Mouse (Mus musculus) spleen, adult 2 months (tissue): ENCODE results near the gene Gm10160.

Experiments
- CTCF ChIP-seq: fragments of 200-500 bp; IDR thresholded peaks from 2 replicates; pipeline ENCODE4 v1.5.1; 2011; ENCODE audit warnings: mild to moderate bottlenecking, inconsistent platforms; ENCODE audit not compliant: insufficient read depth, insufficient read length, insufficient replicate concordance; ENCODE audit errors: extremely low read depth
- POLR2A ChIP-seq: fragments of 200-500 bp; IDR thresholded peaks from 2 replicates; pipeline ENCODE4 v1.6.1; 2011; ENCODE audit warnings: low read depth, low read length, inconsistent platforms

GRCm38 (mm10) chr7:81862587-81863583 is 7.3 kb upstream of the Gm10160 start:
- TF ChIP-seq CTCF (no peak), POLR2A (peak; percentile 32; the same call in 1 of the 2 replicates)
